Mouse (Mus musculus): Measurements from ENCODE around the gene Gm20479.

GRCm38 (mm10) chr7:27331854-27332253, 25.4 kb downstream of the Gm20479 start:
- TF ChIP-seq CTCF (IDR thresholded peaks at IDR 0.05; ENCODE audit: low read depth, low read length), result no peak
- no peak for TF ChIP-seq TAL1 (conservative IDR thresholded peaks at IDR 0.05; ENCODE audit: low read depth, low read length)
- TF ChIP-seq GATA1 (IDR thresholded peaks at IDR 0.05; ENCODE audit: borderline replicate concordance, low read length), result no peak
- TF ChIP-seq GATA2 (IDR thresholded peaks at IDR 0.05; ENCODE audit: borderline replicate concordance, low read depth, low read length), result no peak
- no peak for TF ChIP-seq POLR2AphosphoS5 (IDR thresholded peaks at IDR 0.05; ENCODE audit: insufficient replicate concordance, low read depth, low read length)

Measured in G1E (cell line).